ENCODE assay signal across 8 mouse cellular contexts in genomic region chr10:80329273-80330081, GRCm38 (mm10). TPM values are rescaled to one million over a fixed set of nuclear protein-coding genes. Genes with fewer than 3 reads are reported as not detected.
DNase-seq lines count a peak whose midpoint lies in the region; ATAC-seq and TF ChIP-seq lines count a peak whose summit lies in the region.

TSS of gene Pcsk4 (minus strand) at chr10:80329498.
TSS of gene Reep6 (plus strand) at chr10:80329953.

- H3K36me3 ChIP-seq in ES-Bruce4 (ENCODE audit: control insufficient read depth, insufficient read depth, low read length, poor library complexity, severe bottlenecking): no peaks in the 10 kb centered on the region
- no peaks in the 10 kb centered on the region for H3K36me3 ChIP-seq in forebrain, embryonic 13.5 days (ENCODE audit: poor library complexity, severe bottlenecking)
- 0 out of 2 replicates have a peak, but pooled peaks cover under 1% of the 10 kb centered on the region for H3K36me3 ChIP-seq in liver, postnatal 0 days (replicated peaks; ENCODE audit: insufficient read depth, low read length)
- H3K36me3 ChIP-seq in neural tube, embryonic 15.5 days: no peaks in the 10 kb centered on the region

- 4% methylated on average over 36 of the region's 36 CpGs for WGBS in forebrain, embryonic 13.5 days
- 2% methylated on average over 36 of the region's 36 CpGs for WGBS in large intestine, adult 2 months
- WGBS in liver, postnatal 0 days (ENCODE audit: insufficient replicate concordance): 6% methylated on average over 35 of the region's 36 CpGs
- 6% methylated on average over 36 of the region's 36 CpGs for WGBS in neural tube, embryonic 15.5 days

- TF ChIP-seq CTCF in ES-Bruce4 (IDR thresholded peaks at IDR 0.05; ENCODE audit: low read depth, low read length): no peak
- no peak for TF ChIP-seq CTCF in liver, postnatal 0 days (IDR thresholded peaks at IDR 0.05; ENCODE audit: low read depth)

- peak; percentile 93 to 94 for DNase-seq in heart, postnatal 10 days
- DNase-seq in large intestine, adult 2 months (ENCODE audit: low read depth, low spot score): peak; percentile 96
- peak; percentile 97 for DNase-seq in liver, postnatal 0 days
- peak; percentile 100 for DNase-seq in testis, postnatal 14 days (ENCODE audit: low spot score)

- H3K27ac ChIP-seq in ES-Bruce4 (ENCODE audit: insufficient read depth, low read length): no peak within 1 kb of the TSS
- no peak within 1 kb of the TSS for H3K27ac ChIP-seq in forebrain, embryonic 13.5 days
- peak within 1 kb of the TSS; percentile 97 for H3K27ac ChIP-seq in liver, postnatal 0 days (ENCODE audit: low read depth)
- H3K27ac ChIP-seq in neural tube, embryonic 15.5 days (replicated peaks): no peak within 1 kb of the TSS

- peak within 1 kb of the TSS; percentile 84 for H3K4me3 ChIP-seq in ES-Bruce4 (ENCODE audit: low read depth, low read length)
- H3K4me3 ChIP-seq in forebrain, embryonic 13.5 days: peak within 1 kb of the TSS; percentile 44
- peak within 1 kb of the TSS; percentile 59 for H3K4me3 ChIP-seq in liver, postnatal 0 days (ENCODE audit: low read depth, low read length)
- H3K4me3 ChIP-seq in neural tube, embryonic 15.5 days (replicated peaks): peak within 1 kb of the TSS; percentile 53

- intact Hi-C loops in heart, postnatal 10 days (cut with DNase I): no loop called here

- H3K9me3 ChIP-seq in ES-Bruce4 (replicated peaks; ENCODE audit: control insufficient read depth, insufficient read depth, low read length, poor library complexity, severe bottlenecking): no peaks in the 10 kb centered on the region
- no peaks in the 10 kb centered on the region for H3K9me3 ChIP-seq in forebrain, embryonic 13.5 days (replicated peaks)
- no peaks in the 10 kb centered on the region for H3K9me3 ChIP-seq in liver, postnatal 0 days (ENCODE audit: low read length)
- no peaks in the 10 kb centered on the region for H3K9me3 ChIP-seq in neural tube, embryonic 15.5 days (replicated peaks)

- TF ChIP-seq EP300 in ES-Bruce4 (IDR thresholded peaks at IDR 0.05; ENCODE audit: insufficient read depth, low read depth, low read length): no peak
- no peak for TF ChIP-seq EP300 in liver, postnatal 0 days (IDR thresholded peaks at IDR 0.05; ENCODE audit: low read depth)

- no peaks in the 10 kb centered on the region for H3K27me3 ChIP-seq in ES-Bruce4 (ENCODE audit: control insufficient read depth, insufficient read depth, low read length, poor library complexity, severe bottlenecking)
- H3K27me3 ChIP-seq in forebrain, embryonic 13.5 days: peaks cover 21% of the 10 kb centered on the region
- H3K27me3 ChIP-seq in liver, postnatal 0 days (ENCODE audit: insufficient read depth, low read length): no peaks in the 10 kb centered on the region
- H3K27me3 ChIP-seq in neural tube, embryonic 15.5 days (replicated peaks): peaks cover 16% of the 10 kb centered on the region

- peak; percentile 75 for ATAC-seq in cerebellum, adult (ENCODE audit: insufficient number of reproducible peaks, low FRiP score, low TSS enrichment)
- ATAC-seq in forebrain, embryonic 13.5 days: peak; percentile 92
- peak; percentile 85 for ATAC-seq in liver, postnatal 0 days
- peak; percentile 92 for ATAC-seq in neural tube, embryonic 15.5 days (ENCODE audit: low FRiP score)

- peak within 1 kb of the TSS; percentile 45 for H3K9ac ChIP-seq in ES-Bruce4 (ENCODE audit: low read depth, poor library complexity, severe bottlenecking)
- H3K9ac ChIP-seq in forebrain, embryonic 13.5 days: peak within 1 kb of the TSS; percentile 57
- H3K9ac ChIP-seq in liver, postnatal 0 days (replicated peaks): peak within 1 kb of the TSS; percentile 79
- peak within 1 kb of the TSS; percentile 54 for H3K9ac ChIP-seq in neural tube, embryonic 15.5 days (replicated peaks)

- peaks cover 2% of the 10 kb centered on the region for H3K4me1 ChIP-seq in ES-Bruce4 (ENCODE audit: control insufficient read depth, insufficient read depth, low read length)
- peaks cover 11% of the 10 kb centered on the region for H3K4me1 ChIP-seq in forebrain, embryonic 13.5 days
- peaks cover 42% of the 10 kb centered on the region for H3K4me1 ChIP-seq in liver, postnatal 0 days (ENCODE audit: insufficient read depth)
- peaks cover 17% of the 10 kb centered on the region for H3K4me1 ChIP-seq in neural tube, embryonic 15.5 days

- H3K4me2 ChIP-seq in forebrain, embryonic 13.5 days: peak within 1 kb of the TSS; percentile 67
- peak within 1 kb of the TSS; percentile 94 for H3K4me2 ChIP-seq in liver, postnatal 0 days (ENCODE audit: low read depth, low read length)
- peak within 1 kb of the TSS; percentile 96 for H3K4me2 ChIP-seq in neural tube, embryonic 15.5 days

- TF ChIP-seq POLR2A in ES-Bruce4 (IDR thresholded peaks at IDR 0.05; ENCODE audit: insufficient read depth, low read length): no peak

RNA-seq across cellular contexts. Expression of gene Pcsk4, which starts in this region (rescaled TPM):
- 2.8 and 3.1 TPM in 2 replicates for polyA plus RNA-seq in ES-Bruce4 (2011; ENCODE audit: insufficient read depth, insufficient read length, low read depth, missing spikeins)
- polyA plus RNA-seq in forebrain, embryonic 13.5 days (2015; fragmentation: Nextera tagmentation; extraction: Ambion mirVana): 2.9 and 3.0 TPM in 2 replicates
- total RNA-seq in heart, postnatal 10 days (2021): 1 to 10 TPM; 1.7 to 1.8 TPM
- 8.2 and 15.5 TPM in 2 replicates for polyA plus RNA-seq in large intestine, adult 2 months (2012; rRNA removed)
- 5.6 TPM in 2 replicates for polyA plus RNA-seq in liver, postnatal 0 days (2015; fragmentation: Nextera tagmentation; extraction: Ambion mirVana)
- 5.6 and 8.2 TPM in 2 replicates for polyA plus RNA-seq in neural tube, embryonic 15.5 days (2015; fragmentation: Nextera tagmentation; extraction: Ambion mirVana)

RNA-seq across cellular contexts. Expression of gene Reep6, which starts in this region (rescaled TPM):
- 17.3 and 17.6 TPM in 2 replicates for polyA plus RNA-seq in ES-Bruce4 (2011; ENCODE audit: insufficient read depth, insufficient read length, low read depth, missing spikeins)
- polyA plus RNA-seq in forebrain, embryonic 13.5 days (2015; fragmentation: Nextera tagmentation; extraction: Ambion mirVana): 2.0 and 3.0 TPM in 2 replicates
- total RNA-seq in heart, postnatal 10 days (2021): 1 to 10 TPM; 2.2 to 2.4 TPM
- polyA plus RNA-seq in large intestine, adult 2 months (2012; rRNA removed): 50.1 and 127 TPM in 2 replicates
- polyA plus RNA-seq in liver, postnatal 0 days (2015; fragmentation: Nextera tagmentation; extraction: Ambion mirVana): 167 and 174 TPM in 2 replicates
- polyA plus RNA-seq in neural tube, embryonic 15.5 days (2015; fragmentation: Nextera tagmentation; extraction: Ambion mirVana): 4.3 and 7.3 TPM in 2 replicates
